Mouse (Mus musculus): ENCODE measurements around the gene Cog5. TPM values are rescaled to one million over a fixed set of nuclear protein-coding genes. Genes with fewer than 3 reads are reported as not detected.

Cog5 gene
- polyA plus RNA-seq, 1 experiment from 2014 or later: 33.1 TPM

- under 1% methylated on average over 66 of the region's 71 CpGs for WGBS
- H3K4me1 ChIP-seq (replicated peaks): peaks cover 15% of the 10 kb centered on the region
- peak; percentile 97 for ATAC-seq (ENCODE audit: low read depth)
- H3K4me2 ChIP-seq: peak within 1 kb of the TSS; percentile 71
- no peaks in the 10 kb centered on the region for H3K36me3 ChIP-seq
- no peaks in the 10 kb centered on the region for H3K9me3 ChIP-seq
- peak within 1 kb of the TSS; percentile 86 for H3K4me3 ChIP-seq
- H3K9ac ChIP-seq: peak within 1 kb of the TSS; percentile 93
- H3K27me3 ChIP-seq: no peaks in the 10 kb centered on the region
- H3K27ac ChIP-seq (replicated peaks): peak within 1 kb of the TSS; percentile 98
Observed at GRCm38 (mm10) chr12:31949759-31950658, 295.3 kb downstream of the Cog5 start, which contains the start of gene Hbp1. Hbp1 (minus strand) TSS chr12:31950535.

DNA sequence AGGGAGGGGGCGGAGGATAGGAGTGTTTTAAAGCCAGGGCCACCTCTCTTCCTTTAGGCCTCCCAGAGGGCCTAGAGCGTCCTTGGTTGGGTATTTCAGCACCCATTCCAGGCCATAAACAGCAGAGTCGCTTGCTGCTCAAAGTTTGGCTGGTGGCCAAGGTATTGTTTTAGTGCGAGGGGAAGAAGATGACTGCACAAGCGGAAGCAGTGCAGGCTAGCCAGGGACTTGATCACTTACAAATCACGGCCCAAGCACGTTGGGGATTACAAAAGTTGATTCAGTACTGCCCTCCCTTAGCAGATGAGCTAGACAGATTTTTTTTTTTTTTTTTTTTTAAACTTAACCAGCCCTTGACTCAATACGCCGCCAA lies 296.0 kb downstream of the Cog5 start:
- Histone ChIP-seq H3K4me2 (peak overlapping the region; percentile 71), H3K27ac (replicated peaks) (peak overlapping the region; percentile 85), H3K4me1 (replicated peaks) (peaks cover 15% of the 10 kb centered on the region), H3K9ac (peak overlapping the region; percentile 63), H3K27me3 (no peaks in the 10 kb centered on the region), H3K4me3 (peak overlapping the region; percentile 41), H3K36me3 (no peaks in the 10 kb centered on the region), H3K9me3 (no peaks in the 10 kb centered on the region)
- no peak for ATAC-seq (ENCODE audit: low read depth)
- 6% methylated on average over 9 of the region's 9 CpGs for WGBS

DNA sequence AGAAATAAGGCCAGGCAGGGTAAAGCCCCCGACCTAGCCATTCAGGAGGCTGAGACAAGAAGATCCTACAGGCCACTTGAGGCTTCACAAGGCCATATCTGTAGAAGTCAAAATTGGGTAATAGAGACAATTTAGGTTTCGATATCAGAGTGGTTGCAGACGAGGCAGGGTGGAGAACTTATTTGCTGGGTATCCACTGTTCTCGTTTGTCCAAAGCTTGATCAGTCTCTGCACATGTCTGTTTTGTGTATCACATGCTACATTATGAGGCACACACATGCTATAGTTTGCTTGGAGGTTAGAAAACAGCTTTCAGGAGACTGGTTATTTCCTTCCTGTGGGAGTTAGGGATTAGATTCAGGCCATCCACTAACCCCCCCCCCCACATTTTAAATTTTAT lies 301.2 kb downstream of the Cog5 start:
- H3K9ac ChIP-seq: no peak overlapping the region
- 91% methylated on average over 4 of the region's 4 CpGs for WGBS
- H3K4me3 ChIP-seq: no peak overlapping the region
- H3K9me3 ChIP-seq: no peaks in the 10 kb centered on the region
- peaks cover 5% of the 10 kb centered on the region for H3K4me1 ChIP-seq (replicated peaks)
- ATAC-seq (ENCODE audit: low read depth): no peak
- no peak overlapping the region for H3K27ac ChIP-seq (replicated peaks)
- peaks cover 4% of the 10 kb centered on the region; the same call in 1 of the 2 replicates for H3K36me3 ChIP-seq
- no peak overlapping the region for H3K4me2 ChIP-seq
- no peaks in the 10 kb centered on the region for H3K27me3 ChIP-seq

- WGBS: 79% methylated on average over 6 of the region's 6 CpGs
- Histone ChIP-seq H3K27me3 (no peaks in the 10 kb centered on the region), H3K9me3 (no peaks in the 10 kb centered on the region), H3K36me3 (peaks cover 21% of the 10 kb centered on the region), H3K4me3 (no peak overlapping the region), H3K4me1 (replicated peaks) (no peaks in the 10 kb centered on the region), H3K27ac (replicated peaks) (no peak overlapping the region), H3K9ac (no peak overlapping the region), H3K4me2 (no peak overlapping the region)
- ATAC-seq (ENCODE audit: low read depth): no peak
Observed at GRCm38 (mm10) chr12:31964074-31964473, 309.4 kb downstream of the Cog5 start.

- H3K9me3 ChIP-seq: no peaks in the 10 kb centered on the region
- 92% methylated on average over 12 of the region's 12 CpGs for WGBS
- ATAC-seq (ENCODE audit: low read depth): no peak
Observed at GRCm38 (mm10) chr12:31965517-31966212, 311.0 kb downstream of the Cog5 start.

DNA sequence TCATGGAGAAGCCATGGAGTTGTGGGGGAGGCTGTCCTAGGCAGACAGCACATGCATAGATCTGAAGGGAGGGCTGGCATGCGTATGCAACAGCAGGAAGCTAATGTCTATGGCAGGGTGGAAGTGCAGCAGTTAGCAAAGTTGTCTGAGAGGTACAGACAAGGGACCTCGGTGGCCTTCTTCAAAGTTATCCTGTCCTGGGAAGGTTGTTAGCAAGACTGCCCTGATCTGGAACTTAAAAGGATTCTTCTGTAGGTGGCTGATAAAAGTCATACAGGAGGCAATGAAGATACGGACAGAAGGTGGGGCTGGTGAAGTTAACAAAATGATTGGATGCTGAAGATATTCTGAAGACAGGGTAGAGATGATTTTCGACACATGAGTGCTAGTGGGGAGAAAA lies 311.7 kb downstream of the Cog5 start:
- no peak overlapping the region for H3K4me3 ChIP-seq
- no peak overlapping the region for H3K4me2 ChIP-seq
- H3K9me3 ChIP-seq: no peaks in the 10 kb centered on the region
- ATAC-seq (ENCODE audit: low read depth): no peak
- H3K36me3 ChIP-seq: peaks cover 21% of the 10 kb centered on the region
- WGBS: 89% methylated on average over 4 of the region's 4 CpGs
- H3K27me3 ChIP-seq: no peaks in the 10 kb centered on the region
- H3K4me1 ChIP-seq (replicated peaks): no peaks in the 10 kb centered on the region
- no peak overlapping the region for H3K27ac ChIP-seq (replicated peaks)
- no peak overlapping the region for H3K9ac ChIP-seq

More at GRCm38 (mm10) chr12:31965517-31966212, 311.0 kb downstream of the Cog5 start:
- Histone ChIP-seq H3K9ac (no peak overlapping the region), H3K4me1 (replicated peaks) (no peaks in the 10 kb centered on the region), H3K36me3 (peaks cover 19% of the 10 kb centered on the region), H3K4me2 (no peak overlapping the region), H3K27ac (replicated peaks) (no peak overlapping the region), H3K4me3 (no peak overlapping the region), H3K27me3 (no peaks in the 10 kb centered on the region)

GRCm38 (mm10) chr12:31967536-31967935 lies 312.9 kb downstream of the Cog5 start:
- WGBS: 1% methylated on average over 2 of the region's 2 CpGs

DNA sequence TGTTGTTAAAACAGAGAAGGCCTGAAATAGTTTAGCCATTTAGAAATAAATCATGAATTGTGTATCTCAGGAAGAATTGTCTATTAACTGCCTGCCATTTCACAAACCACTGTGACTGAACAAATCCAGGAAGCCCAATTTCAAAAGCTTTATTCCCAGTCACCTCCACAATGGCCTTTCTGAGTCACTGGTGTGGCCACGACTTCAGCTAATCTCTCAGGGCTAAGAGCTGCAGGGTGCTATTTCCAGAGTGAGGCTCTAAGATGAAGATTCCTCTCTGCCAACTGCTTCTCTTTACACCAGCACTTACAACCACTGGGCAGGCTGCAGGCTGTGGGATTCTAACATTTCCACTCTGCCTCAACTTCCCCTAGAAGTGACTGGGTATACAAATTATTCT lies 314.4 kb downstream of the Cog5 start:
- ATAC-seq (ENCODE audit: low read depth): no peak
- WGBS: 10% methylated on average over 1 of the region's 1 CpGs
- Histone ChIP-seq H3K36me3 (peaks cover 21% of the 10 kb centered on the region), H3K9ac (no peak overlapping the region), H3K27me3 (no peaks in the 10 kb centered on the region), H3K27ac (replicated peaks) (no peak overlapping the region), H3K4me1 (replicated peaks) (no peaks in the 10 kb centered on the region; the same call in 1 of the 2 replicates), H3K4me2 (no peak overlapping the region), H3K9me3 (no peaks in the 10 kb centered on the region), H3K4me3 (no peak overlapping the region)

More at GRCm38 (mm10) chr12:31967536-31967935, 312.9 kb downstream of the Cog5 start:
- H3K27me3 ChIP-seq: no peaks in the 10 kb centered on the region
- peak; percentile 73; the same call in 1 of the 2 replicates for ATAC-seq (ENCODE audit: low read depth)
- H3K9me3 ChIP-seq: no peaks in the 10 kb centered on the region
- H3K4me3 ChIP-seq: no peak overlapping the region
- H3K4me2 ChIP-seq: no peak overlapping the region
- H3K36me3 ChIP-seq: peaks cover 29% of the 10 kb centered on the region
- no peaks in the 10 kb centered on the region for H3K4me1 ChIP-seq (replicated peaks)
- no peak overlapping the region for H3K9ac ChIP-seq
- H3K27ac ChIP-seq (replicated peaks): no peak overlapping the region

- H3K4me3 ChIP-seq: no peak overlapping the region
- no peak for ATAC-seq (ENCODE audit: low read depth)
- peaks cover 15% of the 10 kb centered on the region for H3K36me3 ChIP-seq
- no peak overlapping the region for H3K9ac ChIP-seq
- H3K4me2 ChIP-seq: no peak overlapping the region
- no peaks in the 10 kb centered on the region; the same call in 1 of the 2 replicates for H3K4me1 ChIP-seq (replicated peaks)
- H3K27ac ChIP-seq (replicated peaks): no peak overlapping the region
- no peaks in the 10 kb centered on the region for H3K9me3 ChIP-seq
- no peaks in the 10 kb centered on the region for H3K27me3 ChIP-seq
- WGBS: 89% methylated on average over 8 of the region's 8 CpGs
Observed at GRCm38 (mm10) chr12:31971547-31971946, 316.9 kb downstream of the Cog5 start.

DNA sequence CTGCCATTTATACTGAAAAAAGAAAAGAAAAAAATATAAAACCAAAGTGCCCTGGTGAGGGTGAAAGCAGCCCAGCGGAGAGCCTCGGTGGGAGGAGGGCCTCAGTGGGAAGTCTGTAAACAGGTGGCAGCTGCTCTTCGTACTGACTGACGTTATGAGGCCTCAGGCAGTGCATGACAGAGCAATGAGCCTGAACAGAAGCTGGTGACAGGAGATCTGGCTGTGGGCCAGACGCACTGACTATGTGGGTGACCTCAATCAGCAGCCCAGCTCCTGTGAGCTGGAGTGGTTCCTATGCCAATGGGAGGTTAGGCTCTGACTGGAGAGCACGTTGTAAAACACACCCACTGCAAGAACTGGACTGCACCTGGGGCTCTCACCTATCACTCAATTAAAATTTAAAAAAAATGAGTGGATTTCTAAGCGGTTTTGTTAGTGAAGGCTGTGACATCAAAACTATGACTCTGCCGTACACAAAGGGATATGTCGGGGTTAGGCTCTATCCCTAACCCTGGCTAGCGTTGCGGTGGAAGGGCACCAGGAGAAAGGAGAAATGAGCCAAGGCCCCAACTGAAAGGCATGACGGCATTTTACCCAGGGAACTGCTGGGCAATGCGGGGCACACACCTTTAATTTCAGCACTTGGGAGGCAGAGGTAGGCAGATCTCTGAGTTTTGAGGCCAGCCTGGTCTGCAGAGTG lies 319.0 kb downstream of the Cog5 start:
- WGBS: 58% methylated on average over 13 of the region's 13 CpGs
- Histone ChIP-seq H3K9ac (no peak overlapping the region), H3K4me3 (no peak overlapping the region), H3K9me3 (no peaks in the 10 kb centered on the region), H3K4me1 (replicated peaks) (no peaks in the 10 kb centered on the region; the same call in 1 of the 2 replicates), H3K36me3 (peaks cover 15% of the 10 kb centered on the region), H3K27me3 (no peaks in the 10 kb centered on the region), H3K4me2 (no peak overlapping the region), H3K27ac (replicated peaks) (0 out of 2 replicates have a peak overlapping the region, but pooled peaks have one; percentile 23)
- ATAC-seq (ENCODE audit: low read depth): peak; percentile 89

GRCm38 (mm10) chr12:31976544-31976943 lies 321.9 kb downstream of the Cog5 start:
- H3K4me2 ChIP-seq: no peak overlapping the region
- H3K27ac ChIP-seq (replicated peaks): no peak overlapping the region
- no peaks in the 10 kb centered on the region for H3K9me3 ChIP-seq
- no peak for ATAC-seq (ENCODE audit: low read depth)
- H3K9ac ChIP-seq: no peak overlapping the region
- 58% methylated on average over 7 of the region's 7 CpGs for WGBS
- H3K4me3 ChIP-seq: no peak overlapping the region
- no peaks in the 10 kb centered on the region; the same call in 1 of the 2 replicates for H3K4me1 ChIP-seq (replicated peaks)
- H3K27me3 ChIP-seq: no peaks in the 10 kb centered on the region
- H3K36me3 ChIP-seq: peaks cover 7% of the 10 kb centered on the region
